Mouse (Mus musculus) spleen, adult 2 months (tissue): ENCODE measurements around the gene Rangrf.

Experiments used
- CTCF ChIP-seq: fragments of 200-500 bp; IDR thresholded peaks from 2 replicates; pipeline ENCODE4 v1.5.1; 2011; ENCODE audit warnings: mild to moderate bottlenecking, inconsistent platforms; ENCODE audit not compliant: insufficient read depth, insufficient read length, insufficient replicate concordance; ENCODE audit errors: extremely low read depth
- POLR2A ChIP-seq: fragments of 200-500 bp; IDR thresholded peaks from 2 replicates; pipeline ENCODE4 v1.6.1; 2011; ENCODE audit warnings: low read depth, low read length, inconsistent platforms

DNA sequence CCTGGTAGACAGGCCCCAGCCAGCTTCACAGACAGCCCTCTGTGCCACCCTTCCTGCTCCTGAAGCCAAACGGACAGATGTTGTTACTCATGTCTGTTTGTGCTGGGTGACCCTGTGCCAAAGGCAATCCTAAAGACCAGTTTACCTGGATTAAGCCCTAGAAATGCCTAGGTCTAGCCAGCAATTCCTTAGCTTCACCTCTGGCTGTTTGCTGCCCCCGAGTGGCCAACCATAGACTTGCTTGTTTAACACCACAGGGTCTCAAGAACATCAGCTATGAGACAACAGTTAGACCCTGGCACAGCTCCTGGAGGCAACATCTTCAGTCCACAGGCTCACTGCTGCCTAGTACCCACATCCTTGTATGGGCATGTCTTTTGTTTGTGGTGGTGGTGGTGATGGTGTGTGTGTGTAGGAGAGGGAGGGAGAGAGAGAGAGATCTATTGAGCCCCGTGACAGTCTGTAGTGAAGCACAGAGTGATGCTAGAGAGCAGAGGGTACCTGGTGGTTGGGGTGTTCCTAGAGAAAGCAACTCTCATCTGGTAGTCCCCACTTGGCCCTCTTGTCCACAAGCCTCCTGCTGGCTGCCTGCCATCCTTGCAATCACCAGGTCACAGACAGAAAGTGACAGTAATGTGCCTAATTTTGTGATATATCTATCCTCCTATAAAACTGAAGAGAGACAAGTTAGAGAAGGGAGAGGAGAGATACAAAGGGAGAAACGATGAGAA, 7.8 kb upstream of the Rangrf start:
- TF ChIP-seq CTCF (peak; percentile 71; the same call in 1 of the 2 replicates), POLR2A (no peak)
